Mouse (Mus musculus) hematopoietic stem cell, adult 5-6 weeks (primary cell): ENCODE measurements around the gene Hmg20b. TPM values are rescaled to one million over a fixed set of nuclear protein-coding genes. Genes with fewer than 3 reads are reported as not detected.

Source experiments
- ATAC-seq, 2 experiments: fragments of 125-278 bp in 1 of 2; replicated peaks in 1 of 2; 2 replicates each; pipeline ENCODE4 v1.8.0; 2016 to 2017; ENCODE audit warnings: inconsistent platforms in 2 of 2, mild to moderate bottlenecking in 2 of 2, moderate number of reproducible peaks in 2 of 2, low read depth in 1 of 2, moderate TSS enrichment in 1 of 2; ENCODE audit not compliant: low FRiP score in 2 of 2, poor library complexity in 2 of 2, severe bottlenecking in 2 of 2, insufficient read depth in 1 of 2, low TSS enrichment in 1 of 2
- total RNA-seq: library from RNA; stranded (forward); fragments of 172-1452, 232-1000 nt; gene quantifications from 2 replicates; pipeline ENCODE4 v1.2.3, GENCODE M21; 2017

The Hmg20b gene
- total RNA-seq, 1 experiment from 2014 or later, result 25.6 TPM

DNA sequence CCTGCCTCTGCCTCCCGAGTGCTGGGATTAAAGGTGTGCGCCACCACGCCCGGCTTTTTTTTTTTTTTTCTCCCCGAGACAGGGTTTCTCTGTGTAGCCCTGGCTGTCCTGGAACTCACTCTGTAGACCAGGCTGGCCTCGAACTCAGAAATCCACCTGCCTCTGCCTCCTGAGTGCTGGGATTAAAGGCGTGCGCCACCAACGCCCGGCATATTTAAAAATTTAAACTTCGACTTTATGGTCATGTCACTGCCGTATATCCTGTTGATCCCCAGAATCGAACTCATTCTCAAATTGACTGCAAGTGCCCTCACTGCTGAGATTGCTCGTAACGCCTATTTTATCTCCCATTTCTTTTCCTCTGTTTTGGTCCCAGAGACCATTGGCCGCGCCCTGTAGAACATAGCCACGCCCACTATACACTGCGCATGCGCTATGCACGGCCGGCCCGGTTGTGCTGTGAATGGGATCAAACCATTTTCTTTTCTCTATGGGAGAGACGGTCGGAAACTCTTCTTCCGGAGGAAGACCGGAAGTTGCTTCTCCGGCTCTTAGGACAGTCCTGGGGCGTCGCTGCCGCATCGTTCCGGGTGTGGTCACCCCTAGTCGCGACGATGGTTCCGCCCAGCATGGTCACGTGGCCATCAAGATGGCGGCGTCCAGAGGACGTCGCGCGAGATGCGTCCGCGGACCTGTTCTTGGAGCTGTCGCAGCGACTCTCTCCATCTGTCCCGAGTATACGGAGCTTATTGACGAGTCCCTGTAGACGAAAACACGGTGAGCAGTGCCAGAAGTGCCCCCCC is 33.7 kb upstream of the Hmg20b start, which contains the start of the genes Dohh and Gm48551:
Gene Dohh, plus strand, starts transcription at position 627 of the 803 bp plus-strand sequence.
Gene Gm48551, plus strand, starts transcription at position 665 of the 803 bp plus-strand sequence.
- ATAC-seq, result peak; percentile 74 to 76

DNA sequence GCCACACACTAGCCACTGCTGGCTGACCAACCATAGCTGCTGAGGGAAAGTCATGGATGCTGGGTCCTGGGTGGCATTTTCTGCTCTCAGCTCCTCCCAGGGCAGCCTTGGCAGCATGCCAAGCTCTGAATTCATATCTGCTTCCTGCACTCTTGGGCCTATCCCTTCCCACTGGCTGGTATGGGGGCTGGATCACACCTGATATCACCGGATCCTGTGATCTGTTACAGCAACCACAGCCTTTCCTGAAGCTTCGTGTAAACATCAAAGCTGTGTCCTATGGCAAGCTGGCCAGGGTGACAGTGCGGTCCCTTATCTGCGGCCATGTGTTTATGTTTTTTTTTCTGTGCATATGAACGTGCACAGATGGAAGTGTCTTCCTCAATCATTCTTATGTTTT is 31.8 kb upstream of the Hmg20b start:
- peak; percentile 37 to 45 for ATAC-seq

DNA sequence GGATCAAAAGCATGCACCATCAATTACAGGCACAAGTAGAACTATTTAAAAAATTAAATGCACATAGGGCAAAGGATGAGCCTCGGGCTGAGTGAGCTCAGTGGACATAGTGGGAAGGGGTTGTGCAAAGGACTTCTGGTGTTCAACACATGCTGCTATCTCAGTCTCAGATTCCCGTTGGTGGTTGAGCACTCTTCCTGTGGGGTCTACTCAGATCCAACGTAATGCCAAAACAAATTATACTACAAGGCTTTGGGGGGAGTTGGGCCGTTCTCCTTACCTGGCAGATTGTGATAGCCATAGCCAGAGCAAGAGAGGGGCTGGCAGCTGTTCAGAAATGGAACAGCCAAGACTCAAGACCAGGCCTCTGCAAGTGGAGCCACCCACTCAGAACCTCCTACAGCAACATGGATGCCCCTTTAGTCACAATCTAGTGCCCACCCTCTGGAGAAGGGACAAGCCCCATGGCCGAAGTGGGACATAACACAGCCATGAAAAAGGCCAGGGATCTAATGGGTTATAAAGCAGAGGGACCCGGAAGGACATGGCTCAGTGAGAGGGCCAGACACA is 29.6 kb upstream of the Hmg20b start:
- ATAC-seq, result no peak

DNA sequence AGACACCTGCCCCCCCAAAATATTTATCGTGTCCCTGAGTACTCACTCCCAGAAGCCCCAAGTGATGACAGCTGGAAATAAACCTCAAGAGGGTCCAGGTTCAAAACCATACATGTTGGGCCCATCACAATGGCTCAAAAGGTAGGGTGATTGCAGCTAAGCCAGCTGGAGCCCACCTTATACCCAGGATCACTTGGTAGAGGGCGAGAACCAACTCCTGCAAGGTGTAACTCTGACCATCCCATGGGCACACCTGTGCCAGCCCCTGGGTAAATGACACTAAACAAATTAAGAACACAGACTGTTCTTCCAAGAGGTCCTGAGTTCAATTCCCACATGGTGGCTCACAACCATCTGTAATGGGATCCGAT is 28.9 kb upstream of the Hmg20b start:
- ATAC-seq, result no peak

DNA sequence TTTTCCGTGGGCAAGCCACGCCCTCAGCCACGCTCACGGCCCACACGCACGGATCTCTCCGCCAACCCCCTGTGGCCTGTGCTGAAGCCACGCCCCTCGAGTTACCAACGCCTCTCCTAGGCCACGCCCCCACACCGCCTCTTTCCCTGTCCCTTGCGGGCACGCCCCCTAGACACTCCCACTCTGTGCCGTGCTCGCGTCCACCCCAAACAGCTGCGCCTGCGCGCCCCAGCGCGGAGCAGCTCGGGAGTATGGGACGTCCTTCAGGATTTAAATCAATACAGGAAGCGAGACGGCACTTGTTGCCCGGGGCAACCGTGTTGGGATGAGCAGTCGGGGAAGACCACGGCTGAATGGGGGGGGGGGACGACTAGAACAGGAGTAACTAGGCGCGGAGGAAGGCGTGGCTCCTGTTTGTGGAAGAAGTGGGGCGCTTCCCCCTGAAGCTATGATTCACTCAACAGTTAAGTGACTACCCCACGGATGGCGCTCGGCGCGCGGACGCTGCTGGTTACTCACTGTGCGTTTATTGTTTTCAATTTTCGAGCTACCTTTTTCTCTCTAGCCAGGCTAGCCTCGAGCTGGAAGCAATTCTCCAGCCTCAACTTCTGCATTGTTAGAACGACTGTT is 28.4 kb upstream of the Hmg20b start:
- peak; percentile 80 to 89 for ATAC-seq

DNA sequence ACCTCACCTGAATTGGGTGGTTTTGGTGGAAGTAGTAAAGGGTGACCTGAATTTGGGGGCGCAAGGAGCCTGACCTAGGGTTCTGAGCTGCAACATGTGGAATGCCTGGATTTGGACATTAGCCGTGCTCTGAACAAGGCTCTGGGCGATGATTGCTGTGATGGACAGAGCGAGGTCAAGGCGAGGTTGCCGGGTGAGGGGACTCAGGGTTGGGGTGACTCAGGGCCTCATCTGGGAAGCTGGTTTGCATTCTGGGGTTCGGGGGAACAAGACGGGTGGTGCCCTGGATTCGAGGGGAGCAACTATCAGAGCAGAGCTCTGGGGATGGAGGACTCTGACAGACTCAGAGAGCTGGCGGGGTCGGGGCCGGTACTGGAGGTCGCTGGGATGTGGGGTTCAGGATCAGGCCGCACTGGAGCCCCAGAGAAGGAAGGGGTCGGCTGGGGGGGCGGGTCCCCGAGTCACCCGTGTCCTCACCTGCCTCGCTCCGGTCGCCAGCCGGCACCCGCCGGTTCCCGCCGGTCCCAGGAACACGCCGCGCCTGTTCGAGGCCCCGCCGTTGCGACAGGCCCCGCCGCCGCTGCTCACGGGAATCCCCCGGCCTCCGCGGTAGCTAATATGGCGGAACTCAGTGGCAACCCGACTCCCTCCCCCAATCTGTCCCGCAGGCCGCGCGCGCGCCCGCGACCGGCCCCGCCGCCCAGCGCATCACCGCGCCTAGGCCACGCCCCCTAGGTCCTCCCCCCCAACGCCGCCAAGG is 27.7 kb upstream of the Hmg20b start, which contains the start of gene Fzr1:
Gene Fzr1, minus strand, starts transcription at position 724 of the 760 bp plus-strand sequence.
- no peak for ATAC-seq

DNA sequence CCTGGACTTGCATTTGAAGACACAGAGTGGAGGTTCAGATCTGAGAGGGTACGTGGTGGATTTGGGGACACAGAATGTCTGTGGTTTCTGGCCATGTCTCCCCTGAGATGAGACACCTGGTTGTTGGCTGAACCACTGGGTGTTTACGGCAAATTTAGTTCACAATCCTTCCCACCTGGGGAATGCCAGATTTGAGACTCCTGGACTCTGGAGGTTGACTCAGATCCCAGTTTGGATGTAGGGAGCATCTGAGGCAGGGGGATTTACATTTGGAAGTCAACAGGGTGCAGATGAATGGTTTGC is 27.0 kb upstream of the Hmg20b start:
- no peak for ATAC-seq

DNA sequence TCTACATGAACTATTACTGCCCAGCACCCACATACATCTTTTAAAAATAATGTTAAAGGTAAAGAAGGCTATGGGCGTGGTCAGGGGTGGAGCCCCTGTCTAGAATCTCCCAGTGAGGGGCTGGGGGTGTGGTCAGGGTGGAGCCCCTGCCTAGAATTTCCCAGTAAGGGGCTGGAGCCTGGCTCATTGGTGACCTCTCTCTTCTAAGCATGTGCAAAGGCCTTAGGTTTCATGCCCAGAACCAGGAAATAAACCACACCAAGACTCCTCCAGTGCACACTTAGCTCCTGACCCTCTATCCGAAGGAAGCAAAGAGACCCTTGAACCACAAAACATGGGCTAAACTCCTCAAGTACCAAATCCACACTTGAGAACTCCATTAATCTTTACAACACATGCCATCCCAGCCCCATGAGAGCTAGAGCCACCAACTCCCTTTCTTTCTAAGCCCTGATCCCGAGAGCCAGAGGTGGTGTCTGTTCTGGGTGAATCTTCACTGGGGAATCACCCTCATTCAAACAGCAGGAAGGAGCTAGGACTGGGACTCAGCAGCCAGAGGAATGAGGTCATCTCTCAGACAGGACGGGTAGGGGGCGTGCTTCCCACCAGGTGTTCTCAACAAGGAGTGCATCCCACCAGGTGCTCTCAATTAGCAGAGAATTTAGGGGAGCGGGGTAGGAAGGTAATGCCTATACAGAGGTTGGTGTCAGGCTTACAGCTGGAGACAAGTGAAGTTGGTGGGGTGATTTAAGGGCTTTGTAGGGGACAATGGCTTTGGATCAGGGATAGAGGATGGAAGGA is 26.5 kb upstream of the Hmg20b start:
- no peak for ATAC-seq

DNA sequence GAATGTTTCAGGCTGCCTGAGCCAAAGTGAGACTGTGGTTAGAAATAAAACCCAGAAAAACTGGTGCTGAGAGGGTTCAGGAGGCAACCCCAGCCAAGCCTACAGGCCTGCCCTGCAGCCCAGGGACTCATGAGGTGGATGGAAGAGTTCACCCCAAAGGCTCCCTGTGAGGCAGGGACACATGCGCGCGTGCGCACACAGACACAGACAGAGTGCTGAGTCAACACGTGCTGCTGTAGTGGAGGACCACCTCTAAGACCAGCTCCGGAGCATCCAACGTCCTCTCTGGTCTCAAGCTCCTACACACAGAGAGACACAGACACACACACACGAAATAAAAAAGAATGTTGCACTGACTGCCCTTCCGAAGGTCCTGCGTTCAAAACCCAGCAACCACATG is 25.0 kb upstream of the Hmg20b start:
- ATAC-seq, result no peak

DNA sequence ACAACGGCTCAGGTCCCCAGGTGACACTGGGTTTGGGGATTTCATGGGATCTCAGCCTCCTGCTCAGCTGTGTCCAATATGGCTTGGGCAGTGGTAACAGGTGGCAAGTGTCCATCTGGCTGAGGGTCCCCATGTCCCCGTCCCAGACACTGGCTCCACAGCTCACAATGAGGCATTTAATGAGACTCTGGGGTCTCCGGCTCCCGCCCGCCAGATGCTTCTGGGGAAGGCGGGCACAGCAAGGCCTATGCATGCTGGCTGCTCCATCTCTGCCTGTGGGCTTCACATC is 16.9 kb upstream of the Hmg20b start:
- ATAC-seq, result no peak

DNA sequence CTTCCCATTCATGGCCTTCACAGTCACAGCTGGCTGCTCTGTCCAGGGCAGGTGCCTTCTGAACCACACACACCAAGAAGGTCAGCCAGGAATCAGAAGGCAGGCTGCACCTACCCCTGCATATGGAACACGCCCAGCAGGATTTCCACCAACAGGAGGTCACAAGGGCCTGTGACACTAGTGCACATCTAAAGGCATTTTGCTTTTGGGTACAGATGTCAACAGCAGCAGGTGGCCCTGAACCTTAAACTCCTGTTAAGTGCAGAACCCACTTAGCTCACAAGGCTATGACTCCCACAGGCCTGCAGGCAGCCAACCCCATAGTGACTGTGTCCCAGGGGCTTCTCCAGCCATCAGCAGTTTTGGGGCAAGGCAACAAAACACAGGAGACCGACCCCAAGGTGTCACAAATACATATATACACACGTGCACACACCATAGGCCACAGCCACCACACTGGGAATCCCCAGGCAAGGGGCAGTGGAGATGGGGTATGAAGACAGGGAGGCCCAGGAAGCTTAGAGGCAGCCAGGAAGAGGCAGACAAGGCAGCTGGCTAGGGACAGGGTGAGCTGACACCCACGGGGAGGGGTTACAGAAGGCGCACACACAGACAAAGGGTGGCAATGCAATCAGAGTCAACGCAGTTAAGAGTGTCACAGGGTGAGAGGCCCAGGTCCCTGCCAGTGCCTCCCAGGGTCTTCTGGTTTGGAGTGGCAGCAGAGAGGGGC is 16.4 kb upstream of the Hmg20b start:
- ATAC-seq, result no peak

DNA sequence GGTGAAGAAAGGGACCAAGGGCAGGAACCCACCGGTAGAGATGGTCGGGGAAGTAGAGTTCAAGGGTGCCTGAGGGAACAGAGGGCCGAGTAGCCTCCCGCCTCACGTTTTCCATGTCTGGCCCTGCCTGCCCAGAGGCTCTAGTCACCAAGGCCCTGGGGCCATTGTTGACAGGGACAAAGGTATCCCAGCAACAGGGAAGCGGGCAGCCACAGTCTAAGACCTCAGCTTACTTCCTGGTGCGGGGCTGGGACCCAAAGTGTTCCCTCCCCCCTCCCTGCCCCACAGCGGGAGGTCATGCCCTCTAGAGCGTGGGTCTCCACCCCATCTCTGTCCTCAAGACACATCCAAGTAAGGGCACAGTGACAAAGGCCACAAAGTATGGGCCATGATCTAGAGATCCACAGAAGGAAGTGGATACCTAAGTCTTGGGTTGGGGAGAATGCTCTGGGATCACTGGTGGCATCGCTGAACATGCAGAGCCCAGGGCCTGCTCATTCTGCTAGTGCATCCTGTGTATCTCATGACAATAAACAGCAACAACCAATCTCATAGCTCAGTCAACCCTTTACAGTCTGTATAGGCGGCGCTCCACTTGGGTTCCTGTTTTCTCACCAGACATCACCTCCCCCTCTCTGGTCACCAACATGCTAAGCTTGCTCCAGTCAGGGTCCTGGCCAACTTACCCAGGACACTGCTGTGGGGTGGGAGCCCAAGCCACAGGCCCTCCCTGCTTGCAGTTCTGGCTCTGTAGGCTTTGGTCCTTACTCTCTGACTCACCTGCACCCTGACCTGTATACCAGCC is 15.6 kb upstream of the Hmg20b start, which contains the start of gene 4930404N11Rik:
Gene 4930404N11Rik, minus strand, starts transcription at position 145 of the 805 bp plus-strand sequence.
- peak; percentile 15 to 30; a peak in 2 of 4 replicates for ATAC-seq

DNA sequence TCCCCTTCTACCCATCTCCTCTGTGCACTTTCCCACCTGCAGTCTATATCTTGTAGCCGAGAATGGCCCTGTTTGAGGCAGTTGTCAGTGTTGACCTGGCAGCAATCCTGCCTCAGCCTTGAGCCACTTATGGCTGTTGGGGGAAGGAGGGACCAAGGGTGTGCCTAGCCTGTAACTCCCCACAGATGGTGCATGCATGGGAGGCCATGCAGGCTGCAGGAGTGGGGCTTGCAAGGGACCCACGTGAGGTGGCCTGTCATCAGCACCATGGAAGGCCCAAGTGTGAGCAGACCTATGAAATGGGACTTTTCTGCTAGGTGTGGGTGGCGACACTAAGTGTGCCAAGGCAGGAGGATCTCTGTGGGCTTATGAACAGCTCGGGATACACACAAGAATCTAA is 14.8 kb upstream of the Hmg20b start:
- no peak for ATAC-seq

DNA sequence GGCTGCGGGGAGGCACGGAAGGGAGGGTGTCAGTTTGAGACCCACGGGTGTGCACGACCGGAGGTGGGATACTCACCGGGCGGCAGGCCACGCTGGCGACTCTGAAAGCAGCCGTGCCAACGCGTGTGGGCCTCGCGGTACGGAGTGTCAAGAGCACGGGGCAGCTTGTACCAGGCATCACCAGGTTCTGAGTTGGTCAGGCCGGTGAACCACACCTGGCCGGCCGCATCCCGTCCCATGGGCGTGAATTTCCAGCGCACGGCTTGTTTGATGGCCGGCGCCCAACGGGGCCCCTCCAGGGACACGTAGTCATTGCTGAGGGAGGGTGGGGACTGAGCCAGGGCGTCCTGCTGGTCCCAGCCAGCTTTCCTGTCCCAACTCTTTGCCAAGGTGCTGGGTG is 14.4 kb upstream of the Hmg20b start:
- no peak for ATAC-seq

DNA sequence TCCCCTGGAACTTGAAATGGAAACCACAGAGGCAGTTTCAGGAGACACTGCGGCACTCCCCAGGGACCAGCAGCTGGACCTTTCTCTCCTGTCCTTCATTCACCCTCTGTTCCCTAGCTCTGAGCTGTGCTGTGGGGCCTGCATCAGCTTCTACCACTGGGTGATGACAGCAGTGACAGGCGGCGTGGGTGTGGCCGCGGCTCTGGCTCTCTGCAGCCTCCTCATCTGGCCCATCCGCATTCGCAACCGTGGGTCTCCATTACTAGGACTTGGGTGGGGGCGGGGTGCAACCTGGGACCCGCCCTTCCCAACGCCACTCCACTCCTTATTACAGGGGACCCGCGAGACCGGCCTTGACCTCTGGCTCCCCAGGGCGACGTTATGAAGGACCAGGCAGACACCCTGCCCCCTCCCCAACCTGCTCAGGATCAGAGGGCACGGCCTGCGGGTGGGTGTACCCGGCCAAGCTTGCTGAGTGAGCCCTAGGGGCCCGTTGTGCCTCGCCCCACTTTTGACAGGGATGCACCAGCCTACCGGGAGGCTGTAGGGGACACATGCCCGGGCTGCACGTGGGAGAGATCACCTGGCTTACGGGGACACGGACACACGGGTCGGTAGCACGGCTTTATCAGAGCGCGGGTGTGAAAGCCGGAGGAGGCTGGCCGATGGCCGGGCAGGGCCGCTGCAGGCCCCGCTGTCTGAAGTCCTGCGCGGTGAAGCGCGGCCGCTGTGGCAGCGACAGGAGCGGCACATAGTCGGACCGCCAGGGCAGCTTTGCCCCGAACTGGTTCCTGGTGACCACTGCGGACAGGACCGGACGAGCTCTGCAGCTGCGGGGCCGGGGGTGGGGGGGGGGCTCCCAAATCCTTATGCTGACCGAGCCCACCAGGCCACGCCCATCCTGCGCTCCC is 13.4 kb upstream of the Hmg20b start:
- no peak for ATAC-seq
